Mouse (Mus musculus) embryonic facial prominence, embryonic 12.5 days (tissue): ENCODE data around the gene Ski. TPM values are rescaled to one million over a fixed set of nuclear protein-coding genes. Genes with fewer than 3 reads are reported as not detected.

ENCODE experiments used
- ATAC-seq: fragments of 200-750 bp; cut with Nextera tagmentation; 2 replicates; pipeline ENCODE4 v1.8.0; 2017; ENCODE audit not compliant: insufficient number of reproducible peaks, insufficient read depth, low FRiP score, low TSS enrichment
- H3K27ac ChIP-seq: fragments of 300-500 bp; sonication (generic); 2 replicates; pipeline ENCODE4 v1.5.1; 2016; ENCODE audit warnings: mild to moderate bottlenecking
- H3K27me3 ChIP-seq: fragments of 300-500 bp; sonication (generic); 2 replicates; pipeline ENCODE4 v1.6.1; 2016; ENCODE audit warnings: mild to moderate bottlenecking, moderate library complexity
- H3K36me3 ChIP-seq: fragments of 300-500 bp; sonication (generic); 2 replicates; pipeline ENCODE4 v1.6.1; 2016; ENCODE audit warnings: mild to moderate bottlenecking
- H3K4me1 ChIP-seq: fragments of 300-500 bp; sonication (generic); 2 replicates; pipeline ENCODE4 v1.6.1; 2016
- H3K4me2 ChIP-seq: fragments of 300-500 bp; sonication (generic); replicated peaks from 2 replicates; pipeline ENCODE4 v1.6.1; 2016; ENCODE audit warnings: mild to moderate bottlenecking, moderate library complexity
- H3K4me3 ChIP-seq: fragments of 300-500 bp; sonication (generic); 2 replicates; pipeline ENCODE4 v1.5.1; 2016; ENCODE audit warnings: mild to moderate bottlenecking
- H3K9ac ChIP-seq: fragments of 300-500 bp; sonication (generic); 2 replicates; pipeline ENCODE4 v1.6.1; 2016; ENCODE audit warnings: mild to moderate bottlenecking, moderate library complexity
- H3K9me3 ChIP-seq: fragments of 300-500 bp; sonication (generic); 2 replicates; pipeline ENCODE4 v1.6.1; 2016; ENCODE audit warnings: mild to moderate bottlenecking, moderate library complexity
- WGBS: fragments of 180-500 bp; shearing (Covaris S2); methylation state at CpG from one replicate; pipeline ENCODE4 v1.1.7; 2016; 5-methylcytosine and 5-hydroxymethylcytosine counted together
- polyA plus RNA-seq: library from polyadenylated mRNA; unstranded; fragments of >200 nt; fragmentation: Nextera tagmentation; extraction: Ambion mirVana; gene quantifications from 2 replicates; pipeline ENCODE4 v1.2.1, GENCODE M21; 2016

Ski gene
- polyA plus RNA-seq, 1 experiment from 2014 or later: 17.7 TPM

DNA sequence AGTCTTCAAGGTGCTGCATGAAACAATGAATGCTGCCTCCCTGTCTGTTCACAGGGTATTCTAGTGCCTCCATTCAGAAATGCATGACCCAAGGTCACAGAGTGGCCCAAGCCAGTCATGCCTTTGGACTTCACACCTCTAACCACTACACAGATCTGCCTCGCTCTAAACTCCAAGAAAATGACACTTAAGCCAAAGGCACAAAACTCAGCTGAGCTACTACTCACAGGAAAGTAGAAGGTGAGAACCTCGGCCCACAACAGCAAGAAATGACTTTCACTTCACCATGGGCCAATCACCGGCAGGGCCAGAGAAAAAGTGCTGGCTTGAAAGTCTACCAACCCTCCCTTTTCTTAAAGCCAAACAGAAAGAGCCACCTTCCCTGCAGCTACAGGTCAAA, 14.6 kb downstream of the Ski start:
- 65% methylated on average over 3 of the region's 3 CpGs for WGBS
- no peak overlapping the region for H3K27ac ChIP-seq
- no peak for ATAC-seq

DNA sequence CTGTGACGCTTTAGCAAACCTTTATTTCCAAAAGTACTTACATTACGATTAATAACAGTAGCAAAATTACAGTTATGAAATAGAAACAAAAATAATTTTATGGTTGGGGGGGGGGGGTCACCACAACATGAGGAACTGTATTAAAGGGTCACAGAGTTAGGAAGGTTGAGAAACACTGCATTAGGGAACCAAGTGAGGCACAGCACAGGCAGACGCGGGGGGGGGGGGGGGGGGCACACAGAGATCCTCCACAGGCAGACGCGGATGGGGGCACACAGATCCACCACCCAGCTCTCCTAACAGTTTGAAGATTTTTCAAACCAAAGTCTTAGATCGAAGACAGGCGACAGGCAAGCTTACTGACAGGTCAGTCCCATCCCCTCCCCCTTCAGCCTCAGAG, 15.9 kb downstream of the Ski start:
- Histone ChIP-seq H3K27ac (no peak overlapping the region), H3K27me3 (no peaks in the 10 kb centered on the region), H3K4me1 (peaks cover 47% of the 10 kb centered on the region), H3K9me3 (no peaks in the 10 kb centered on the region), H3K9ac (no peak overlapping the region), H3K4me2 (no peak overlapping the region), H3K36me3 (peaks cover 9% of the 10 kb centered on the region; the same call in 1 of the 2 replicates), H3K4me3 (no peak overlapping the region)
- 84% methylated on average over 7 of the region's 8 CpGs for WGBS
- no peak for ATAC-seq

More for the DNA sequence above, 14.6 kb downstream of the Ski start:
- Histone ChIP-seq H3K4me2 (no peak overlapping the region), H3K36me3 (peaks cover 9% of the 10 kb centered on the region; the same call in 1 of the 2 replicates), H3K9ac (no peak overlapping the region), H3K4me1 (peaks cover 41% of the 10 kb centered on the region), H3K4me3 (no peak overlapping the region), H3K9me3 (no peaks in the 10 kb centered on the region), H3K27me3 (no peaks in the 10 kb centered on the region)

DNA sequence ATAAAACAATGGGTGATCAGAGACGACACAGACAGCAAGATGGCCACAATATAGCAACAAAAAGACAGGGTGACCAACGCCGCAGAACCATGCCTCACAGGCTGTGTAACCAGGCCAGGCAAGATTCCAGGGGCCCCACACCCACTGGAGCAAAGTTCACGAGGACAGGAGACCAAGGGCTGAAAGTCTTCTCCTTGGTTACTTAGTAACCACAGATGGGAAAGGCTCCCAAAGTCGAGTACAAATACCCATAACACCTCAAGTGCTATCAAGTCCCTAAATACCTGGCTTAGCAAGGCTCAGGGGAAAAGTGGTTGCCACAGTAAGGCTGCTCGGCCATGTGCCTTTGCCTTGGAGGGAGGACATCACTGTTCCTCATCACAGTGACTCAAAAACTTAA, 16.5 kb downstream of the Ski start:
- no peak for ATAC-seq
- H3K9me3 ChIP-seq: no peaks in the 10 kb centered on the region
- no peak overlapping the region for H3K4me3 ChIP-seq
- H3K9ac ChIP-seq: no peak overlapping the region
- H3K27ac ChIP-seq: no peak overlapping the region
- no peak overlapping the region for H3K4me2 ChIP-seq
- no peaks in the 10 kb centered on the region for H3K27me3 ChIP-seq
- 76% methylated on average over 6 of the region's 6 CpGs for WGBS
- H3K36me3 ChIP-seq: peaks cover 8% of the 10 kb centered on the region; the same call in 1 of the 2 replicates
- H3K4me1 ChIP-seq: peaks cover 52% of the 10 kb centered on the region

DNA sequence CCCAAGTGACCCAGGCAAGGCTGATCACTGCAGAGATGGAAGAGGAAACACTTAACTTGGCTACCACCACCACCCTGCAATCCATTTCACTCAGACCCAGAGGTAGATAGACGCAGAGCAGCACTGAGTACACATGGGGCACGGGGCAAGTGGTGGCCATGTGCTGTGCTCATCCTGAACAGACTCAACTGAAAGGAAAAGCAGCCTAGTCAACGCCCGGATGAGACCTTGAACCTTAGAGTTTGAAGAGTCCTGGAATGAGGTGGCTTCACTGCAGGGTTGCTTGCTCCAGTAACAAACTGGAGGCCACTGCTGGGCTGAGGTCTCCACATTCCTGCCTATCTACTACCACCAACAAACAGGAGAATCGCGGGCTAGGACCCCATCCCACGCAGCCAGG, 20.6 kb downstream of the Ski start:
- H3K9me3 ChIP-seq: no peaks in the 10 kb centered on the region
- no peak overlapping the region for H3K9ac ChIP-seq
- H3K27me3 ChIP-seq: no peaks in the 10 kb centered on the region
- peaks cover 53% of the 10 kb centered on the region for H3K4me1 ChIP-seq
- WGBS: 89% methylated on average over 7 of the region's 7 CpGs
- no peak for ATAC-seq
- H3K27ac ChIP-seq: no peak overlapping the region
- H3K36me3 ChIP-seq: no peaks in the 10 kb centered on the region
- no peak overlapping the region for H3K4me3 ChIP-seq
- H3K4me2 ChIP-seq: no peak overlapping the region

DNA sequence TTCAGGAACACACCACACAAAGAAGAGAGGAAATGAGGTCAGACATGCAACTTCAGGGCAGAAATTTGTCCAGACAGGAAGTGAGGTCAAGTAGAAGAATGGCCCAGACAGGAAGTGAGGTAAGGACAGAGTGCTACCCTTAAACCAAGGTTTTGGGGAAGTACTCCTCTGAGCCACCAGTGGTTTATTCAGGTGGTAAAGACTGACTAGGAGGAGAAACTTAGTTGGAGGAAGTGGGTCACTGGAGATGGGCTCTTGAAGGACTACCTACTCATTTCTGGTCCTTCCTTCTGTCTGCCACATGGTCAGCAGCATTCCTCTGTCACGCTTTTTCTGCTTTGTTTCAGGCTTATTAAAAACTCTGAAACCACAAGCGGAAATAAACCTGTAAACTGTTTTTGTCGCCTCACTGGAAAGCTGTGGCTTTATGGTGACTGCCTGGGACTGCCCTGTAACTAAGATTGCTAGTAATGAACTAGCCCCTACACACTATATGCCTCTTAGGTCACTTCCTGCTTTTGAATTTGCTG, 21.5 kb downstream of the Ski start:
- no peaks in the 10 kb centered on the region for H3K9me3 ChIP-seq
- 0 out of 2 replicates have a peak overlapping the region, but pooled peaks have one; percentile 24 for H3K27ac ChIP-seq
- ATAC-seq: no peak
- H3K9ac ChIP-seq: no peak overlapping the region
- no peak overlapping the region for H3K4me3 ChIP-seq
- no peaks in the 10 kb centered on the region for H3K27me3 ChIP-seq
- no peak overlapping the region for H3K4me2 ChIP-seq
- WGBS: 87% methylated on average over 3 of the region's 3 CpGs
- H3K36me3 ChIP-seq: no peaks in the 10 kb centered on the region
- H3K4me1 ChIP-seq: peaks cover 59% of the 10 kb centered on the region

DNA sequence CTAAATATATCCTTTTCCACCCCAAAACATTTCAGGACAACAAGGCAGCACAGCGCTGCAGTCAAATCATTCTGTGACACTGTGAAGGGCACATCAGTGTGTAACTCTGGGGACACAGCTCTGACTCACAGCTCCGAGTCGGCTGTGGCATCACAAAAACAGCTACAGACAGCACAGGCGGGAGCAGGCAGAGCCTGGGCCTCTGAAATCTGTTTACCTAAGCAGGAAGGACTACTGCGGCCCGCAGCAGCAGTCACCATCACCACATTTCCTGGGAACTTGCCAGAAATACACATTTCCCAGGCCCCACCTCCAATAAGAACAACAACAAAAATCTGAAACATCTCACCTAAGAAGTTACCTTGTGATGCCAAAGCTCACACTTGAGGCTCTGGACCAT, 24.7 kb downstream of the Ski start:
- peak overlapping the region; percentile 54; the same call in 1 of the 2 replicates for H3K27ac ChIP-seq
- peak overlapping the region; percentile 17; the same call in 1 of the 2 replicates for H3K9ac ChIP-seq
- no peak overlapping the region for H3K4me3 ChIP-seq
- no peaks in the 10 kb centered on the region for H3K9me3 ChIP-seq
- no peaks in the 10 kb centered on the region for H3K27me3 ChIP-seq
- H3K36me3 ChIP-seq: no peaks in the 10 kb centered on the region
- WGBS: 51% methylated on average over 6 of the region's 6 CpGs
- H3K4me2 ChIP-seq: no peak overlapping the region
- no peak for ATAC-seq
- peaks cover 59% of the 10 kb centered on the region for H3K4me1 ChIP-seq

DNA sequence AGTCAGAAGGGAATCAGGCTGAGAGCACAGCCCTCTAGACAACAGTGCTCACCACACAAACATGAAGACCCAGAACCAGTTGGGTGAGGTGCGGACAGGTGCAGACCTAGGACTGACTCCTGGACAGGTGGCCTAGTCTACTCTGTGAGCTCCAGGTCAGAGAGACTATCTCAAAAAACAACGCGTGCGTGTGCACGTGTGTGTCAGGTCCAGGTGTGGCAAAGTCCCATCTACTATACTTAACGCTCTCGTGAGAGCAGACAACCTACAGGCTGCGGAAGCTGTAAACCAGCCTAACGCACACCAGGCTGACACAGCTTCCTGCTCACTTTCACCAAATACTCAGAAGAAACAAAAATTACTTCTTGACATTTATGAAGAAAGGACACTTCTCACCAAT, 27.2 kb downstream of the Ski start:
- Histone ChIP-seq H3K4me3 (no peak overlapping the region), H3K36me3 (no peaks in the 10 kb centered on the region), H3K9me3 (no peaks in the 10 kb centered on the region), H3K27ac (no peak overlapping the region), H3K27me3 (no peaks in the 10 kb centered on the region), H3K4me2 (no peak overlapping the region), H3K4me1 (peaks cover 59% of the 10 kb centered on the region), H3K9ac (no peak overlapping the region)
- no peak for ATAC-seq
- WGBS: 86% methylated on average over 9 of the region's 9 CpGs

DNA sequence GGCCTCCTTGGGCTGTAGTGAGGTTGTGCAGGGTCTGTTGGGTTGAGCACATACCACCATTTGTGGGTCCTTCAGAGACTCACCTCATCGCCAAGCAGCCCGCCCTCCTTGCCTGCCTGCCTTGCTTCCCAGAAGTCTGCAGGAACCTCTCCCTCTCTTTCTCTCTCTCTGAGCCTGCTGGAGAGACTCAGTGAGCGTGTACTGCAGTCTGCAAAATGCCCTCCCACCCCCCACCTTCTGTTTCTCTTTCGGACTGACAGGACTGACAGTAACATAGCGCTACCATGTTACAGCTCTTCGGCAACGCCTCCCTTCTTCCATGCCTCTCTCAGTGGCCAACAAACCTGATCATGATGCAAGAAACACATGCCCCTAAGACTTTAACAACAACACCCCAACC, 32.1 kb downstream of the Ski start:
- 0 out of 2 replicates have a peak overlapping the region, but pooled peaks have one; percentile 16 for H3K4me2 ChIP-seq
- H3K27ac ChIP-seq: peak overlapping the region; percentile 77; the same call in 1 of the 2 replicates
- WGBS: 33% methylated on average over 7 of the region's 7 CpGs
- 0 out of 2 replicates have a peak overlapping the region, but pooled peaks have one; percentile 25 for H3K9ac ChIP-seq
- peaks cover 70% of the 10 kb centered on the region for H3K4me1 ChIP-seq
- H3K4me3 ChIP-seq: no peak overlapping the region
- ATAC-seq: no peak
- no peaks in the 10 kb centered on the region for H3K36me3 ChIP-seq
- no peaks in the 10 kb centered on the region for H3K9me3 ChIP-seq
- no peaks in the 10 kb centered on the region for H3K27me3 ChIP-seq

DNA sequence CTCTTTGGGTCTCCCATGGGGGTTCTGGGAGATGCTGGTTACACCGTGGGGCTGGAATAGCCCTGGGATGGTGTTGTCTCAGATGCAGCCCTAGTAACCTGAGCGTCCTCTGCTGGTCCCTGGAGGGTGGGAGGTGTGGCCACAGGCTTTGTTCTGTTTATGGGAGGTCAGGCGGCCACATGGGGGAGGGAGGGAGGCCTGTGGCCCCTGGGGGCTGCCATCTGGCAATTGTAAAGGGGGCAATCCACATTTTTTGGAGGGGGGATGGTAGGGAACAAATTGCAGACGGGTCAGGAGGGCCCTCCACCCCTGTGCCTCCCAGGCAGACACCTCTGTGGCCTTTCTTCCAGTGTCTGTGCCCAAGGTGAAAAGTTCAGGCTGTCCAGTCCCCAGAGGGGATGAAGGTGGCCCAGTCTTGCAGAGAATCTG, 32.7 kb downstream of the Ski start:
- Histone ChIP-seq H3K36me3 (no peaks in the 10 kb centered on the region), H3K27ac (peak overlapping the region; percentile 77), H3K9me3 (no peaks in the 10 kb centered on the region), H3K27me3 (no peaks in the 10 kb centered on the region), H3K4me2 (peak overlapping the region; percentile 16; the same call in 1 of the 2 replicates), H3K4me1 (peaks cover 72% of the 10 kb centered on the region), H3K4me3 (no peak overlapping the region), H3K9ac (peak overlapping the region; percentile 25; the same call in 1 of the 2 replicates)
- ATAC-seq: no peak
- WGBS: 4% methylated on average over 4 of the region's 4 CpGs

DNA sequence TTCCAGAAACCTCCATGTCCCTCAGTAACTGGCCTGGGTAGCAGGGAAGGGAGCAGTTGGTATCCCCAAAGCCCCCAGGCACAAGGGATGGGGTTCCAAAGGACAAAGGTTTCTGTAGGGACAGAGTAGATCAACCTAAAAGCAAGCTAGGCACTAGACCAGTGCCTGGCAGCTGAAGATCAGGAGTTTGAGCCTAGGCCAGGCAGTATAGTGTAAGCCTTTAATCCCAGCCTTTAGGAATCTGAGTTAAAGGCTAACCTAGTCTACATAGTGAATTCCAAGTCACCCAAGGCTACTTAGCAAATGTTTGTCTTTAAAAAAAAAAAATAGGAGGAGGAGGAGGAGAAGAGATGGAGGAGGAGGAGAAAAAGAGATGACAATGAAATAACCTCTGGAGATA, 33.6 kb downstream of the Ski start:
- no peak for ATAC-seq
- no peaks in the 10 kb centered on the region for H3K9me3 ChIP-seq
- H3K36me3 ChIP-seq: no peaks in the 10 kb centered on the region
- no peak overlapping the region for H3K4me2 ChIP-seq
- H3K4me3 ChIP-seq: no peak overlapping the region
- peaks cover 82% of the 10 kb centered on the region for H3K4me1 ChIP-seq
- H3K9ac ChIP-seq: no peak overlapping the region
- no peaks in the 10 kb centered on the region for H3K27me3 ChIP-seq
- peak overlapping the region; percentile 3; the same call in 1 of the 2 replicates for H3K27ac ChIP-seq

DNA sequence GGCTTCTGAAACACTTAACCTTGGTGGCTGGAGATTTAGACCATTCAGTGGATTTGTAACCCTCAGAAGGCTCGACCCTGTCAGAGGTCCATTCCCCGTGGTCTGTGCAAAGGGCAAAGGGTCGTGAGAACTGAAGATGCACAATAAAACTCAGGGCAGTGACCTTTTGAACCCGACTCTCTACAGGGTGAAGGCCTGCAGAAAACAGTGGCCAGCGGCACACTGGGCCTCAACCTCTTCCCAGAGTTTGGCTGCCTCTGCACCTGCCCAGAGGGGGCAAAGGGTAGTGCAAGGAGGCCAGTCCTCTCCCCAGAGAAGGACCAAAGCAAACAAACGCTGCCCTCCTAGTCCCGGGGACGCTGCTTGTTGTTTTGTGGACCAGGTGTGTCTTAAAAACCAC, 34.1 kb downstream of the Ski start:
- peaks cover 81% of the 10 kb centered on the region for H3K4me1 ChIP-seq
- no peak overlapping the region for H3K4me2 ChIP-seq
- no peak overlapping the region for H3K4me3 ChIP-seq
- ATAC-seq: no peak
- no peaks in the 10 kb centered on the region for H3K36me3 ChIP-seq
- 8% methylated on average over 8 of the region's 8 CpGs for WGBS
- peak overlapping the region; percentile 72; the same call in 1 of the 2 replicates for H3K27ac ChIP-seq
- H3K27me3 ChIP-seq: no peaks in the 10 kb centered on the region
- H3K9ac ChIP-seq: no peak overlapping the region
- H3K9me3 ChIP-seq: no peaks in the 10 kb centered on the region

DNA sequence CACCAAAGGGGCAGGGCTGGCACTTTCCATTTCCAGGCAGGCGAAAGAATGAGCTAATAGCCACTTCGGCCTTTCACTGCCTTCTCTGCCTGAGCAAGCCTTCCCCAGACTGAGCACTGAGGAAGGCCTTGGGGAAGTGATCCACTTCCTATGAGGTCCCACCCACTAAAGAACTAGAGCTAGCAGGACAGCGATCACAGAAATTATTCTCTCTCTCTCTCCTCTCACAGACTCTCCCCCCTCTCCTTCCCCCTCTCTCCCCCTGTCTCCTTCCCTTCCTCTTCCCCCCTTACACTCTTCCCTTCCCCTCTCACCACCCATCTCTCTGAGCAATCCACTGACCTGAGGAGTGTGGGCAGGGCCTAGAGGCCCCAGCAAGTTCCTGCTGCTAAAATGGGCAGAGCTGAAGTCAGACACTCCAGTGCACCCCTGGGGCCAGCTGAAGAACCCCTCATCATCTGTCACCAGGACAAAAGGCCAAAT, 35.2 kb downstream of the Ski start:
- Histone ChIP-seq H3K4me3 (no peak overlapping the region), H3K27me3 (no peaks in the 10 kb centered on the region), H3K27ac (peak overlapping the region; percentile 72; the same call in 1 of the 2 replicates), H3K36me3 (no peaks in the 10 kb centered on the region), H3K9ac (peak overlapping the region; percentile 15; the same call in 1 of the 2 replicates), H3K4me1 (peaks cover 76% of the 10 kb centered on the region), H3K4me2 (no peak overlapping the region), H3K9me3 (no peaks in the 10 kb centered on the region)
- 51% methylated on average over 3 of the region's 3 CpGs for WGBS
- ATAC-seq: no peak
